Mouse (Mus musculus): ENCODE measurements around the gene Gid4.

The Gid4 gene

DNA sequence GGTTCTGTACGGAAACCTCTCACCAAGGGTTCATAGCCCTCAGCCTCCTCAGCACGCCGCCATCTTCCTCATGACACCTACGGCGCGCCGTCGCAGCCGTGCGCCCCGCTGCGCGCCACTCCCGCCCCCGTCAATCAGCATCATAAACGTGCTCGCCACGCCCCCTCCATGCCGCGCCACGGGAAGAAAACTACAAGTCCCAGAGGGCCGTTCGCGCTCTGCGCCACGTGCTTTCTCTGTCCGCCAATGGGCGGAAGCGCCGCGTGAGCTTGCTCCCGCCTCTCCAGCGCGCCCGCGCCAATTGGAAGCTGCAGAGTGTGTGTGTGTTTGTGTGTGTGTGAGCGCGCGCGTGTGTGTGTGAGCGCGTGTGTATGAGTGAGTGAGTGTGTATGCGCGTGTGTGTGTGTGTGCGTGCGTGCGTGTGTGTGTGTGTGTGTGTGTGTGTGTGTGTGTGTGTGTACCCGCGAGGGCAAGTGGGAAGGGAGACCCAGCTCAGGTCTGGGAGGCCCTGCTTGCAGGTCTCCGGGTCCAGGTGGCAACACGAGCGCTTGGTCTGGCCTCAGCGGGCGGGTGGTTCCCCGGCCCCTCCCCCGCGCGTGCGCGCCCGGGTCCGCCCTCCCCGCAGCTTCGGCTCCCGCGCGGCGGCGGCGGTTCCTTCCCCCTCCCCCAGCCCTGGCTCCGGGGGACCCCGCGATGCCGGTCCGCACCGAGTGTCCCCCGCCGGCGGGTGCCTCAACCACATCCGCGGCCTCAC, at the start of gene Gid4:
Gene Gid4, plus strand, starts transcription at position 183 of the 754 bp plus-strand sequence.
- DNase-seq: peak; percentile 100

DNA sequence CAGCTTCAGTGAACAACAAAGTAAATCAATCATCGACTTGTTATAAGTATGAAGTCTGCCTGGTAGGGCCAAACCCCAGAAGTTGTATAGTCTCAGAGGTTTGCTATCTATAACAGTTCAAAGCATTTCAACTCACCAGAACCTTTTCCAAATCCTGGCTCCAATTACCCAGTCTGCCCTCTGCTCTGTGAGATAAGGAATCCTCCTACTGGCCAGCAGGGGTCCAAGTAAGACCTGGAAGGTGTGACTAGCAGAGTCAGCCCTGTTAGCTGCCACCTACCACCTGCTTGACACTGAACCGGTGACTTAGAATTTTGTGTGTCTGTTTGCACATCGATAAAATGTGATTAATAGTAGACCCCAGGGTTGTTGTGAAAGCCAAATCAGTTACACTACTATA, 49.7 kb upstream of the Gid4 start:
- DNase-seq: no peak

DNA sequence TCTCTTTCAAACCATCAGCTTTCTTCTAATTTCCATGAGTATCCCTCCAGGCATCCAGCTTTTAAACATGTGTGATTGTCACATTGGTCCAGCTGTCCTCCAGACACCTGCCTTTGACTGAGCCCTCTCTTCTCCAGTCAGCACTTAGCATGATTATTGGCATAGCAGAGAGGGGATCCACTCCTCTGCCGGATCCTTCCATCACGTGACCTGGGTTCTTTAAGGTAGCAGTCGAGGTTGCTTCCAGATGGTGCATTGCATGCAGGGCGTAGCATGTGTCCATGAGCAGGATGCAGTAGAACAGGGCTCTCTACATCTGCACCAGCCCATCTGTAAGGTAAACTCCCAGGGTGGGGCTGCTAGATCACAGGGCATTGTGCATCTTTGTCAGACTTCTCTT, 48.0 kb upstream of the Gid4 start:
- DNase-seq: no peak

DNA sequence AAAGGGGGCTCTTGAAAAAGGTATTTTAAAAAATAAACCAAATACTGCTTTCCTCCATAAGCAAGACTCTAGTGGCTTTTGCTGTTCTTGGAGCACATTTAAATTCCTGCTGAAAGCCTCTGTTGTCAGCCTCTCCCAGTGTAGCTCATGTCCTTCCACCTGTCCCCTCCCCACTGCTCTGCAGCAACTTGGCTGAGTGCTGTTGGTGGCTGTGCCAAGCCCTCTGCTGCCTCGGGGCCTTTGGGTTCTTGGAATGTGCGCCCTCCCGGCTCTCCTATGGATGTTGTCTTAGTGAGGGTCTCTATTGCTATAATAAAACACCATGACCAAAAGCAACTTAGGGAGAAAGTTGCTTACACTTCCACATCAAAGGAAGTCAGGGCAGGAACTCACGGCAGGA, 47.5 kb upstream of the Gid4 start:
- no peak for DNase-seq

DNA sequence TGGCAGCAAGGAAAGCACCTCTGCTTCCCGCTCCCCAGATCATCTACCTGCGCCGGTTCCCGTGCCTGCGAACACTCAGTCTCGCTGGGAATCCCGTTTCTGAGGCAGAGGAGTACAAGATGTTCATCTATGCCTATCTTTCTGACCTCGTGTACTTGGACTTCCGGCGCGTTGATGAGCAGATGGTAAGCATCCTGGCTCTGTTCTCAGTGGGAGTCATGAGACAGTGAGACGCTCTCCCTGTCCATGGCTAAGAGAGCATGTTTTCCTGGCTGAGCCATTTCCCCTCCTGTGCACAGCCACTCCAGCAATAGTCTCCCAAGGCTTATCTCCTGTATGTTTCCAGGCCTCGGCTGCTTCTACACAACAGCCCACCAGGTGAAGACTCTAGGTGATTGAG, 46.5 kb upstream of the Gid4 start:
- no peak for DNase-seq

DNA sequence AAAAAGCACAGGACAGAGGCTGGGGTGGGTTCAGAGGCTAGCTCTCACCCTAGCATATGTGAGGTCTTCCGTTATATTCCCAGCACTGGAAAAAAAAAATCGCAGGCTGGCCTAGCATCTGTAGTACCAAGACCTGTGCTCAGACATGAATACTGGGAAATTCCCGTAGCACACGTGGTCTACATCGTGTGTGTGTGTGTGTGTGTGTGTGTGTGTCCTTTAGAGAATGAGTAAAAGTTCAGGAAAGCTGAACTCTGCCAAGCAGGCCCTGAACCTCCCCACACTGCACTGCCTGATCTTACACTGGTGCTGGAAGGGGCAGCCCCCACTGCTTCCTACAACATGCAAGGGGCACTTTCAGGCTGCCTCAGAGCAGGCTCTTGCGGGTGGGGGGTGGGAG, 42.5 kb upstream of the Gid4 start:
- DNase-seq: no peak

DNA sequence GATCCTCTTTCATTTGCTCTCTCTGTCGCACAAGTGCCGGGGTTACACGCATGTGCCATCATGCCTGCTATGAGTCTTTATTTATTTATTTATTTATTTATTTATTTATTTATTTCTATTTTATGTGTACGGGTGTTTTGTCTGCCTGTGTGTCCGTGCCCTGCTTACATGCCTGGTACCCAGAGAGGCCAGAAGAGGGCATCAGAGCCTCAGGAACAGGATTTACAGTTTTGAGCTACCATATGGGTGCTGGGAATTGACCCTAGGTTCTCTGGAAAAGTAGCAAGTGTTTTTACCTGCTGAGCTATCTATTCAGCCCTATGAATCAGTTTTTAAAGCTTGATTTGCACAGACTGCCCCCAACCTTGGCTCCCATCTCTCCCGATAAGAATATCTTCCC, 33.4 kb upstream of the Gid4 start:
- no peak for DNase-seq

DNA sequence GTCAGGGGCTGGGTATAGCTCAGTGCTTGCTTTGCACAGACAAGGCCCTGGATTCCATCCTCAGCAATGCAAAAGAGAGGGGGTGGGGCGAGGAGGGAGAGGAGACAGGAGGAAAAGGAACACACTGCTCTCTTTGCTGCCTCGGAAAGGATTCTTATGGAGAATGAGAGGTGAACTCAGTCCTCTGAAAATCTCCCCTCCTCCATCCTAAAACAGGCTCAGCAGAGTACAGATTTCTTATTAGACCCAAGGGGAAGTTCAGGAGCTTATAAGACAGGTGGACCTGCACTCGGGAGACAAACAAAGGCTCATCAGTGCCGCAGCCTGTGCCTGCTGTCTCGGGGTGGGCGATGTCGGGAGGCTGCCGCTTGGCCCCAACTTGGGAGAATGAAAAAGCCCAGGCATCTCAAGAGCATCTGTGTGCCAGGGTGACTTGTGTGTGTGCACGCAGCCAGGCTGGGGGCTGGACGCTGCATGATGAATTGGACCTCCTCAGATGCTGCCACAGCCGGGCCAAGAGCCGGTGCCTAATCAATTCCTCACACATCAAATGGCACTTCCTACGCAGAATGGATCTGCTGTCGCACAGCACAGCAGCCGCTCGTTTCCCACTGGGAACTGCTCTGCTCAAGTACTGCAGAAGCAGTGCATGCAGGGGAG, 32.1 kb upstream of the Gid4 start:
- DNase-seq: no peak

DNA sequence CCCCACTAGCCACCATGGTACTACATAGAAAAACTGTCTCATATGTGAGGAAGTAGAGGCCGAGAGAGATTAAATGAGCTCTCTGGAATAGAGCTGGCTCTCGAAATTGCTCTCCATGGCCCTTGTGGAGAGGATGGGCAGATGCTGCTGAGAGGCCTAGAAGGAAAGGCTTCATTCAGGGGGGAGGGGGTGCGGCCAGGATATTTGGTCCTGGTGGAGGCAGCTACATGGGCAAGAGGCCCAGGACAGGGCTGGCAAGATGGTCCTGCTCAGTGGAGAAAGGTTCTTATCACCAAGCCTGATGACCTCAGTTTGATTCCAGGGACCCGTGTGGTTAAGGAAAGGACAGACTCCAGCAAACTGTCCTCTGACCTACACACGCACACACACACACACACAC, 31.0 kb upstream of the Gid4 start:
- no peak for DNase-seq

DNA sequence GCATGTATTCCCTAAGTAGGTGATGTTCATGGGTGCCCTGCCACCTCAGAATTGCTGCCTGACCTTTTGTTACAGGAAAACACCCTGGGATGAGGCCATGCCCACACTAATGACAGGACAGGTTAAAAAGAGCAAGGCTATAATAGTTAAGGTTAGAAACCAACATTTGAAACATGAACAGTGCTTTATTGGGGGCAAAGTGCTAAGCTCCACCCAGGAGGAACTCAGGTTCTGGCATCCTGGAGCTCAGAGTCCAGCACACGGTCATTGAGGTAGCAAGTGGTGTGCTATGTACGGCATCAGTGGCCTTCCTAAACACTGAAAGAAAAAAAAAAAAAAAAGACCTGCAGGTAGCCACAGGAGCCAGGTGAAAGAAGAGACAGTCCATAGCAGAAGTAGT, 29.0 kb upstream of the Gid4 start:
- no peak for DNase-seq

DNA sequence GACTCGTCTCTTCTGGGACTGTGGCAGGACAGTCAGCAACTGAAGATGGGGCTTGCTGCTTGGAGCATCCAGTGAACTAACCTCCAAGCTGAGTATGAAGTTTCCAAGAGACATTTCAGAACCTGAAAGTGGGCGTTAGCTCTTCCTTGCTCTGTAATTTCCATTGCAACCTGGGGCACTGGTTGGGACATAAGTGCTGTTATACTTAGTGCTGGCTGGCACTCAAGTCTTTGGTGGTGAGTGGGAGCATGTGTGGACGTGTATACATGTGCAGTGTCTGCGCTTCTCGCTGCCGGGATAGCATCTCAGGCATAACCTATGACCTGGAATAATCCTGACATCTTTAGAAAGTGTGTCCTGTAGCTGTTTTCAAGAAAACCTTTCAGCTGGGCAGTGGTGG, 25.6 kb upstream of the Gid4 start:
- no peak for DNase-seq

DNA sequence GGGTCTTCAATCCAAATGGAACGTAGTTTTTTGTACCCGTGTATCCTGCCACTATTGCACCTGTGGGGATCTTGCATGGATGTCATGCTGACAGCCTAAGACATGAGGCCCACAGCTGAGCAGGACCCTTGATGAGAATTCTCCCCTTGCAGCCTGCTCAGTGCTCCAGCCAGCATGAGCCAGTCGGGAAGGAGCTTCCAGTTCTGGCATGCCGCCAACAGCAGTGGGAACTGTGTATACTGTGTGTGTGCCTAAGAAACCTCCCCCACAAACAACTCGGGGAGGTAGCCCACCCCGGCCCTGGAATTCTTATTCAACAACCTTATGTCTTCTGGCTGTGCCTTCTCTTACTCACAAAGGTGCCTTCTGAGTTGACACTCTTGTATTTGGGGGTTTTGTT, 20.4 kb upstream of the Gid4 start:
- no peak for DNase-seq

DNA sequence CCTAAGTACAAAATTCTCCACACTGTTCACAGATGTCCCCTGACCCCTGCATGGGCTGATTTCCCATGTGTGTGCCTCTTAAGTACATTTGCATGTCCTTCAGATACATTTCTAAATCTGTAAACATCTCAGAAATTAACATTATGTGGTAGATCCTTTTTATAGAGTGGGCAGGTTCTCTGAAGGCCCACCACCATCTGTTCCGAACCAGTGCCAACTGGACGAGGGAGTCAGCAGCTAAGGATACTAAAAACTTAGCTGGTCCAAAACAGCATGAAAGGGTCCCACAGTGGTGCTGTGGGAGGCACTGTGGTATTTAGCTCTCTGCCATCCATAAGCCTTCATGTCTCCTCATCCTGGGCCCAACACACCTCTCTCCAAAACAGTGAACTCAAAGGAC, 19.8 kb upstream of the Gid4 start:
- DNase-seq: no peak

DNA sequence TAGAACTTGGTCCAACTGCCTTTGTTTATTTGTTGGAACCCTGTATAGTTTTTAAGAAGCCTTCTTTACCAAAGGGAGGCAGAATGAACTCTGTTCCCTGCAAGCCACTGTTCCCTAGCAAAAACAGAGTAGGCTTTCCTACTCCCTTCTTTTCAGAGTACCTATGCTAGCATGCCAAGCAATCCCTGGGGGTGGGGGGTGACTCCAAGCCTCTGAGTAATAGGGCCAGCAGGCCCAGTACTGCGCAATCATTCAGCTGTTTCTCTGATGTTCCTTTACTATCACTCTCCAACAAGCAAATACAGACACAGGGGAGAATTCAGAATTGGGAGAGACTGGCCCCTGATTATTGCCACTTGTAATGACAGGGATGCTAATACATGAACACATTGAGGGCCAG, 10.3 kb upstream of the Gid4 start:
- DNase-seq: no peak

DNA sequence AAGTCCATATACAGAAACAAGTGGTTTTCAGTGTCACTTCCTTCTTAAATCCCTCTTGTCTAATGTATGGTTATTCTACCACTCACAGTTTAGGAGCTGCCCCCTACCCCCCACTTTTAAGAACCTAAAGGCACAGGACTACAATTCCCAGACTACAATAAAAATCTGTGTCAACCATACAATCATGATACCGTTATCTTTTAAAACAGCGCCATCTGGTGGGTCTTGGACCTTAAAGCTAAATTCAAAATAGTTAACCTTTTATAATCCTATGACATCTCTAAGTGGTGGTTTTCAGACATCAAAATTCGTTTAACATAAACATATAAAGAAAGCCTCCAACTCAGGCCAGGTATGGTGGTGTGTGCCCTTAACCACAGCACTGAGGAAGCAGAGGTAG, 4.8 kb upstream of the Gid4 start:
- DNase-seq: no peak

DNA sequence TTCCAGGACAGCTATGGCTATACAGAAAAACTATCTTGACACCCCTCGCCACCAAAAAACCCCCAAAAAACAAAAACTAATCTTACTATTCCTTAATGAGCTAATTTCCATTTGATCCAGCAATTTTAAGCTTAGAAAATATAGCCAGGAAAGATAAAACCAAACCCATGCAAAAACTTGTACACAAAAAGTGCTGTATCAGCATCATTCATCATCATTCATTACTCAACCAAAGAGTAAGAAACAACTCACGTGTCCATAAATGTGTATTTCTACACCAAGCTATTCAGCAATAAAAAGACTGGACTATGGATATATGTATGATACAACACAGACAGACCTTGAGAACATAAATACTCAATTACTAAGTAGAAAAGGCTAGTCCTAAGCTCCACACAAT, 4.0 kb upstream of the Gid4 start:
- no peak for DNase-seq

DNA sequence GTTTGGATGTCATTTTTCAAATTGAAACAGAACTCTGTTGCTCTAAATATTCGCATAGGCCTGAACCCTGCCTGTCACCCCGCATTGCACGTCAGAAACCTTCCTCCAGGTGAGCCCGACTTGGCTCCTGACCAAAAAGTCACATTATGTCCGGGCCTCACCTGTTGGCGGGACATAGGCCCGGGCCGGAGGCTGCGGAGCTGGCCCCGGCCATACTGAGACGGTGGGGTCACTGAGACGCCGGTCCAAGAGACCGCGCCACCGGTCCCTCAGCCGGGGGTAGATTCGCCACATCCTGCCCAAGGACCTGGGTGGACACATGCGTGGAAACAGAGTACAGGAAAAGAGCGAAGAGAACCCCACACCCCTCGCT, 369 bp upstream of the Gid4 start:
- DNase-seq: no peak

DNA sequence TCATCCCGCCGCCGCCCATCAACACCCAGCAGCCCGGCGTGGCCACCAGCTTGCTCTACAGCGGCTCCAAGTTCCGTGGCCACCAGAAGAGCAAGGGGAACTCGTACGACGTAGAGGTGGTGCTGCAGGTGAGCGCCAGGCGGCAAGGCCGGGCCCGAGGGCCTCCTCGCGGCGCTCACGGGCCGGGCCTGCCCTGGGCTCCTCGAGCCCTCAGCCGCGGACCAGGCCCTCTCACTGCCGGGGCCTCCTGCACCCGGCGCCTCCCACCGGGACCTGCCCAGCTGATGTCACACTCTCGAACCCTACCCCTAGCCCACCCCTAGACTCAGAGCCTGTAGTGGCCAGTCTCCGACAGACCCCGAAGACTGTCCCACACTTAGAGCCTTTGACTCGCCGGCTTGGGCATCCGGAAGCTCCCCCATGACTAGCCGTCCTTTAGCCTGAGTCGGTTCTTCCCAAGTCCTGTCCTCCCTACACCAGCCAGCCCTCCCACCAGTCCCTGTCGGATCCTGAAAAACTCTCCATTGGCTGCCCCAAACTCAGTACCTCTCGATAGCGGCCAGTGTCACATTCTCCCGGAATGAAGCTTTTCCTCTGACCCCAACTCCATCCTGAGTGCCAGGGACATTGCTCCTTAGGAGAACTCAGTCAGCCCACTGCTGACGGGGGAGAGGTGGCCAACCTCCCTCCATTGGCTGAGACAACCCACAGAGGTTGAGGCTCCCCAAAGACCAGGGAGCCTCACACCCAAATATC, 950 bp downstream of the Gid4 start, which contains the start of gene Atpaf2:
Gene Atpaf2, minus strand, starts transcription at position 741 of the 756 bp plus-strand sequence.
- no peak for DNase-seq

DNA sequence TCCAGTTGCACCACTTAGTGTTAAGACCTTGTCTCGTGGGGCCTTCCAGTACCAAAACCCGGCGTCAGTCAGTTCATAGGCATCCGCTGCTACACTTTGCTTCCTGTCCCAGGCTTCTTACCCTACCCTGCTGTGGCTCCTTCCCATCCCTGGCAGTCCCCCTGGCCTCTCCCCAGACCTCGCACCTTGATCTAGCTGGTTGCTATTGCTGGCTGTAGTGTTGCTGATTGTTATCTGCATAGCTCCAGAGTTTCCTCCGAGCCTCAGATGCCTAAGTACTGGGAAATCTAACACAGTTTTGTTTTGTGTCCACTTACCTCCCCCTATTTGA, 1.5 kb downstream of the Gid4 start:
- peak; percentile 91 for DNase-seq

DNA sequence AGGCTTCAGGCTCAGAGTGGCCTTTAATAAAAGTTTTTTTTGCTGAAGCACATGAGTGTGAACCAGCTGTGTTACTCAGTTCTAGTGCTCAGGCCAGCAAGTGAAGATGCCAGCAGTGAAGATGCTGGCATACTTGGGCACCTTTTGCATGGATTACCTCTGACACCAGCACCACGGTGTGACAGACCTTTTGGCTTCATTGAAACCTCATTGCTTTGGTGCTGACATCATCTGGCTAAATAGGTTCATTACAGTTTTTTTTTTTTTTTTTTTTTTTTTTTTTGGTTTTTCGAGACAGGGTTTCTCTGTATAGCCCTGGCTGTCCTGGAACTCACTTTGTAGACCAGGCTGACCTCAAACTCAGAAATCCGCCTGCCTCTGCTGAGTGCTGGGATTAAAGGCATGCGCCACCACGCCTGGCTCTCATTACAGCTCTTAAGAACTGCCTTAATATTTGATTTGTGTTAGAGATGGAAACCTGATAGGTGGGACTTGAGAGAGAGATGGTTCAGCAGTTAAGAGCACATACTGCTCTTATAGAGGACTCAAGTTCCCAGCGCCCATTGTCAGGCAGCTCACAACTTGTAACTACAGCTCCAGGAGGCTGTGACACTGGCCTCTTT, 5.2 kb downstream of the Gid4 start:
- no peak for DNase-seq

DNA sequence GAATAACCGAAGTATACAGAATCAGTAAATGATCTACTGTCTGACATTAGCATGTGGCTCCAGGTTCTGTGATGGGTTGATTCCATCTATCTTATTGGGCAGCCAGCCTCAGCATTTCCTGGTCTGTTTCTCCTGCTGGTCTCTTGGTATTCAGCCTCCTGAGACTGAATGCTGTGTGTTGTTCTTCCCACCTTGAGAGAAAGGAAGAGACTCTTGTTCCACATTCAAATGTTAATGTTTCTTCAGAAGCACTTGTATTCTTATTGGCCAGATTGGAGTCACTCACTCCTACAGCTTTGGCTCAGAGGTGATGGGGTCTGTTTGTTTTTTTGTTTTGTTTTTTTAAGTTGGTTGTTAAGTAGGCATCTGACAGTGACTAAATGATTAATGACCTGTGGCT, 6.1 kb downstream of the Gid4 start:
- DNase-seq: no peak

DNA sequence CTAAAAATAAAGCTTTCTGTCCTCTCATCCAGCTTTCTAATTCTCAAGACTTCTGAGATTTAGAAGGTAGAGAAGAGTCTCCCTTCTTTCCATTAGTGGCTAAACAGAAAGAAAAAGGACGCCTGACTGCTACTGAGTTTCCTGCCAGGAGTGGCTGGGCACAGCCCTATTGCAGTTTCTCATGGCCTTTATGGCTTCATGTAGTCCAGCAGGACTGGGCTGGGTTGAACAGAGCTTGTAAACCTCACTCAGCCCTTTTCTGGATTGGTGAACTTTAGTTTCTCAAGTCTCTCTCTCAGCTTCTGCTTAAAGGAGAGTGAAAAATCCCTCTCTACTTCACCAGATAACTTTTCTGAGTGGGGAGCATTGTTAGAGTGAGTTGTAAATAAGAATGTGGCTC, 9.5 kb downstream of the Gid4 start:
- DNase-seq: no peak

DNA sequence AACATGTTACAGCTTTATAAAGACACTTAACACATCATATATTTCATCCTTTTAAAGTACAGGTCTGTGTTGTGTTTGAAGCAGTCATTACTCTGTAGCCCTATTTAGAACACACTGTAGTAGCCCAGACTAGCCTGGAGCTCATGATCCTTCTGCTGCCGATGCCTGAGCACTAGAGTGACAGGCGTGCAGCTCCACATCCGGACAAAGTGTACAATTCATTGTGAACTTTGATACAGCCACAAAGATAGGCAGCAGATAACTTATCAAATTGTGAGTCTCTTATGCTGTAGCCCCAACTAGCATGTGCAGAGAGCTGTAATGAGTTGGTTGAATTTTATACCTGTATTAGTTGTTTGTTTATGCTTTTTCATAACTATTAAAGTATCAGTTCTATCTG, 10.7 kb downstream of the Gid4 start:
- no peak for DNase-seq

DNA sequence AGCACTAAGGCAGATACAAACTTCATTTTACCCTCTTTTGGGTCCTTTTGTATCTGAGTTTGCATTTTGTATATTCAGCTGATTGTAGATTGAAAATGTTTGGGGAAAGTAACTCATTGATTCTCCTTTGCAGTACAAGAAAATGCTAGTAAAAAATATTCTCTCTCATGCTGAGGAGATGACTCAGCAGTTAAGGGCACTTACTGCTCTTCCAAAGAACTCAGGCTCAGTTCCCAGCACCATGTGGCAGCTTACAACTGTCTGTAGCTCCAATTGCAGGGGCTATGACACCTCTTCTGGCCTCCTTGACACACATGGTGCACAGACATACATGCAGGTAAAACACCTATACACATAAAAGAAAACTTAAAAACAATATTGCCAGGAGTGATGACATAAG, 16.6 kb downstream of the Gid4 start:
- no peak for DNase-seq
